Mouse (Mus musculus): Measurements from ENCODE around the gene Zfp974.
A peak's percentile ranks its signal among the peaks of the same experiment; 100 is the strongest.
"Not testable (repeated sequence)": the region's sequence is repeated elsewhere in the genome, so short reads cannot be mapped to it uniquely, and the experiment has no call there.

Zfp974 gene

DNA sequence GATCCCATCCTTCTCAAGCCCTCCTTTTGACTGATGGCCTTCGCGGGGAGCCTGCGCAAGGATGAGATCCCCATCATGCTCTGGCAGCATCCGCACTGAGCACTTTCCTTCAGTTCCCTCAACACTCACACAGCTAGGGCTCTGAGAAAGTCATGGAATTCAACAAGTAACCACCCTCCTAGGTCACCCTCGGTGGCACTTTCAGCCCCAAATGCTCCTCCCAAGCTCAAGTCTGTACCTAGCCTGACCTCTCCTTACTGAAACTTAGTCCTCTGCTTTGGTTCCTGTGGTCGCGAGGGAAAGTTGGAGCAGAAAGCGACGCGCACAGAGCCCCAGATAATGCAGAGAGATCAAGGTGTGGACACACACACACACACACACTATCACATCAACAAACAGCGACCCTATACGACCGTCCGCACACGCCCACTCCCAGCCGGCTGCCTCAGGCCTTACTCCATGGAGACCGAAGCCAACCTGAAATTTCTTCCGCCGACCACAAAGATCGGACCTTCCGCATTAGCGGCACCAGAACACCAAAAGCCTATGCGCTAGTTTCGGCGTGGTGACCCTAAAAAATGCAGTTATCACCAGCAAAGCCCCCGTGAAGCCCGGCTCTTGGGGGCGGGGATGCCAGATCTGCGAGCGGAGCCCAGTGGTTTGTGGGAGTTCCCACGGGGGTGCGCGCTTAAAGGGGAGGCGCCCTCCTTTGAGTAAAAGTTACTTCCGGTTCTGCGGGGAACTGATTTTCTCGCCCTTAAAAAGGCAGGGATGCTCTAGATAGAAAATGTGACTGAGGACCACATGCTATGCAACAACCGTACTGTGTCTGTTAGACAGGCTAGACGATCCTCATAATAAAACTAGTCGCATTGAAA lies at the start of gene Zfp974:
TSS of gene Zfp974 (minus strand) at position 643 of the 878 bp plus-strand sequence.
- DNase-seq (ENCODE audit: extremely low spot score, low spot score): peak; percentile 72

DNA sequence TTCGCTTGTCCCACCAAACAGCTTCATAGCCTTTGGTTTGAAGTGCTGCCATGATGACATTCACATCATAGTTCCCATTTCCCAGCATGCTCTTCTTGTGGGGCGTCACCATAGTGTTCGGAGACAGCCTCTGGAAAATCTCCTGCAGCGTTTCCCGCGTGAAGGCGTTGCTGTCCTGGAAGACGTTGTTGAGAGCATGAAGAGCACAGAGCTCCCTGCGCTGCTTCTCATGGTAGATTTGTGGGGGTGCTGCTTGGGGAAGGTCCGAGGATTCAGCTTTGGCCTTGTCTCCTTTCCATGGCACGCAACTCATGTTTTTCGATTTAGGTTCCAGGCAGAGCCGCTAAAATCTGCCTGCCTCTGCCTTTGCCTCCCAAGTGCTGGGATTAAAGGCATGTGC lies 20.2 kb upstream of the Zfp974 start:
- not testable (repeated sequence) for DNase-seq (ENCODE audit: extremely low spot score, low spot score)

- not testable (repeated sequence) for DNase-seq (ENCODE audit: extremely low spot score, low spot score)
Measured at GRCm38 (mm10) chr7:27941869-27942268, 12.6 kb upstream of the Zfp974 start.

DNA sequence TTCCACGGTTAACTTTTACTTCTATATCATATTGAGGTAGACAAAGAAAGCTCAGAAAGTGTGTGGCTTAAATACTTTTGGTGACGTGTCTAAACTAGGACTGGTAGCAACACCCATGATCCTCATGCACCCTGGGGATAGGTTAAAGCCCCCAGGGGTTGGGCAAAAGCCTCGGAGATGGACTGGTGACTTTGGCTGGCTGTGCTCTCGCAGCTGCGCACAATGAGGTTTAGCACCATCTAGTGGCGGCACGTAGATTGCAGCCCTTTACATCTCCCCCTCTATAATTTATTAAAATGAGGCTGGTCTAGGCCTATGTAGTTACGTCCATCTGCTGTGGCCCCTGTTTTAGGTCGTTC lies 4.5 kb upstream of the Zfp974 start:
- DNase-seq (ENCODE audit: extremely low spot score, low spot score): not testable (repeated sequence)

- DNase-seq (ENCODE audit: extremely low spot score, low spot score): peak; percentile 24
Measured at GRCm38 (mm10) chr7:27933050-27933799, 4.0 kb upstream of the Zfp974 start.

- not testable (repeated sequence) for DNase-seq (ENCODE audit: extremely low spot score, low spot score)
Measured at GRCm38 (mm10) chr7:27927041-27927440, 2.2 kb downstream of the Zfp974 start.

DNA sequence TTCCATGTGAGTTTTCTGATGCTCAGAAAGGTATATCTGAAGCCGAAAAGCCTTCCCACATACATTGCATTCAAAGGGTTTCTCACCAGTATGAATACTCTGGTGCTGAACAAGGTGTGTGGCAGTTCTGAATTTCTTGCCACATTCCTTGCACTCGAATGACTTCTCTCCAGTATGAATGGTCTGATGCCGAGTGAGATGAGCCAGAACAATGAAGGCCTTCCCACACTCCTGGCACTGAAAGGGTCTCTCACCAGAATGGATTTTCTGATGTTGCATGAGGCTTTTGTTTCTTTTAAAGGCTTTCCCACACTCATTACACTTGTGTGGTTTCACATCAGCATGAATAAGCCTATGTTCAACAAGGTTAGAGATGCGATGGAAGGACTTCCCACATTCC lies 18.3 kb downstream of the Zfp974 start:
- DNase-seq (ENCODE audit: extremely low spot score, low spot score): not testable (repeated sequence)

GRCm38 (mm10) chr7:27905061-27905848 lies 24.0 kb downstream of the Zfp974 start:
- DNase-seq (ENCODE audit: extremely low spot score, low spot score): no peak

DNA sequence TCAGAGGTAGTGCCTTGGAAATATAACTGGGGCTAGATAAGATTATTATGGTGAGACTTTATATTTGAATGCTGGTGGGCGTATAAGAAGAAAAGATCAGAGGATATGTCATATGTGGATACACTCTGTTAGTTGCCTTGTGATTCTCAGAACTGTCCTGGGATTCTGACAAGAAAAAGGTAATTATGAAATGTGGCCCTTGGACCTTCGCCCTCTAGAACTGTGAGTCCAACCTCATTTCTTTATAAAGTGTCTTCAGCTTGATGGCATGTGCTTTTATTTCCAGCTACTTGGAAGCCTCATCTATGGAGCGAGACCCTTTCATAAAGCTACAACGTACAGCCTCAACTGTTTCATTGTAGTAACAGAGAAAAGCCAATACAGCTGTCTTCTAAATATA lies 28.7 kb downstream of the Zfp974 start:
- DNase-seq (ENCODE audit: extremely low spot score, low spot score): no peak

DNA sequence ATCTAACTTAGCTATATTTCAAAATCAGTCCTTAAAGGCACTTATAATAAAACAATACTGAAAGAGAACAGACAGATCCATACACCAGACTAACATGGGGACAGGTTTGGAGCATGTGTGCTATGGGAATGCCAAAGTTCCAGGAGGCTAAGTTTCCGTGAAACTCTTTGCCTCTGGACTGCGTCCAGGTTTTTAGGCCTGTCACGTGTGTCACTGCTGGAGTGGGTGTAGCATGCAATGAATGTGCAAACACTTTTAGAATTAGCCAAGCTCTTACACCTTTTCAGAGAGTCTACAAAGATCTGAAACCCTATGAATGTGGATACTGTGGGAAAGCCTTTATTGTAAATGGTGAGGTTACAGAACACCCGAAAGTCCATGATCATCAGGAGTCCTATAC lies 47.5 kb downstream of the Zfp974 start:
- DNase-seq (ENCODE audit: extremely low spot score, low spot score): no peak

DNA sequence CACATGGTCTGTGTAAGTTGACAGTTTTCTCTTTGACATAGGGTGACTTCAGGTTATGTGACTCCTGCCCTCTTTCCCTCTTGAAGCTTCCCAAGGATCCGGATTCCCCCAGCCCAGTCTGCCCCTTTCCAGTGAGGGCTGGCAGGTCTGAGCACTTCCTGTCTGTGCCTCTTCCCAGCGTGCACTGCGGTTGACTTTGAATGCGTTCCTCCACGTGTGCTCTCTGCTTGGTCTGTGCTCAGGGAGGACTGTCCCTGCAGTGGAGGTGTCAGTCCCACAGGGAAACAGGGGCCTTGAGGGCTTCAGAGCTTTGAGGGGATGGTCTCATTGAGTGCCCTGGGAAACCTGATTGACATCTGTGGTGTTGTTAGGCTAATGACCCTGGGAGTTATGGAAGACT lies 66.7 kb downstream of the Zfp974 start:
- DNase-seq (ENCODE audit: extremely low spot score, low spot score): not testable (repeated sequence)

DNA sequence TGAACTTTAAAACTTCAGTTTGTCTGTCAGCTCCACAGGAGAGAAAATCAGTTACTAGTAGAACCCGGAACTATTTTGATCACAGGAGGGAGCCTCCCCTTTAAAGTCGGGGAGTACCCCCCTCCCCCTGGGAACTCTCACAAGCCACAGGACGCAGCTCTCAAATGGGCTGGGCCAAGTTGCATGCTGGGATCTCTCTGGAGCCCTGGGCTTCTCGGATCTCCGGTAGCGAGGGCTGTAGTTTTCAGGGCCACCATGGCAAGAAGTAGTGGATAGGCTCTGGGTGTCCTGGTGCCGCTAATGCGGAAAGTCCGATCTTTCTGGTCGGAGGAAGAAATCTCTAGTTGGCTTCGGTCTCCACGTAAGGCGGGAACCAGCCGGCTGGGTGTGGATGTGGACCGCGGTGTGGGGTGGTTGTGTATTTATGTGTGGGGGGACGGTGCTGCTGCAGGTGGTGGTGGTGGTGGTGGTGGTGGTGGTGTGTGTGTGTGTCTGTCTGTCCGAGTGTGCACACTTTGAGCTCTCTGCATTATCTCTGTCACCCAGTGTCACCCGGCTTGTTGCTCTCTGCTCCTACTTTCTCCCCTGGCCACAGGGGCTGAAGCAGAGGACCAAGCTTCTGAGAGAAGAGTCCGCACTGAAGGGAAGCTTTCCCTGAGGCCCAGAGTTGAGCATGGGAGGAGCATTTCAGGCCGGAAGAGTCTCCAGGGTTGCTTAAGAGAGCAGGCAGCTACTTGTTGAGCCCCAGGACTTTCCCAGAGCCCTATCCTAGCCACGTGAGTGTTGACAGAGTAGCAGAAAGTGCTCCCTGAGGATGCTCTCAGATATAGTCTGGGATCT lies 68.6 kb downstream of the Zfp974 start:
- DNase-seq (ENCODE audit: extremely low spot score, low spot score): peak; percentile 66

DNA sequence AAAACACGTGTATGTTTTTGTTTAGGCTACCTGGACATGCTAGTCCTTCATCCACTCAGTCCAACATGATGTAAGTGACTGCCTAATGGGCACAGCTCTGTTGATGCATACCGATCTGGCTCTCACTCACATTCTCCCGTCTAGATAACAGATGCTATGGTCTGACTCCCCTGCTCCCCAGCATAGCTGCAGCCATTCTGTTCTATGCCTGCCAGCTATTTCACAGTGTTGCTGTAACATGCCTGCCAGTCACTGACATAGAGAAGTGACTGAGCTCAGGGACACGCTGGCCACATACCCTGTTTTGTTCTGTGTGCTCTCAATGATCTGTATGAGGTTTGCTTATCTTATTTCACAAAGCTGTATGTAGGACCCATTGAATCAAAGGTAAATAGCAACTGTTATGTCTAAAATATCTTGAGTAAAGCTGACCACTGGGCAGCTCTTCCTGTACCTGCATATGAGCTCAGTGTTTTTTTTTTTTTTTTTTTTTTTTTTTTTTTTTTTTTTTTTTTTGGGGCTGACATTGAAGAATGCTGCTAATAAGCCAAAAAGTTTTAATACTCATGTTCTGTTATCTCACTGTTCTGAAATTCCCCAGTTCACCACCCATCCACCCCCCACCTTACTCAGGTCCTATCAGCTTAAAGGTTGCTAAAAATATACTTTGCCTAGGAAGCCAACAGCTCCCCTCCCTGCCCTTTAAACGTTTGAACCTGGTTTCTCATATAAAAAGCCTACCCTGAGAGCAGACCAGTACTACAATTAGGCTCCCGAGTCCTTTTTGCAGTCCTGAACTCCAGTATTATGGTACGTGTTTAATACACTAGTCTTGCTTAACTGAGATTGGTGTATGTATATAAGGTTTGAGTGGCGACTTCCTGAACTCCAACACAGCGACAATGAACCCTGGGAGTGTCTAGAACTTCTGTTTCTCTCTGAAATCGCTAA lies 69.7 kb downstream of the Zfp974 start:
- DNase-seq (ENCODE audit: extremely low spot score, low spot score): peak; percentile 12
